In the genomic region with DNA sequence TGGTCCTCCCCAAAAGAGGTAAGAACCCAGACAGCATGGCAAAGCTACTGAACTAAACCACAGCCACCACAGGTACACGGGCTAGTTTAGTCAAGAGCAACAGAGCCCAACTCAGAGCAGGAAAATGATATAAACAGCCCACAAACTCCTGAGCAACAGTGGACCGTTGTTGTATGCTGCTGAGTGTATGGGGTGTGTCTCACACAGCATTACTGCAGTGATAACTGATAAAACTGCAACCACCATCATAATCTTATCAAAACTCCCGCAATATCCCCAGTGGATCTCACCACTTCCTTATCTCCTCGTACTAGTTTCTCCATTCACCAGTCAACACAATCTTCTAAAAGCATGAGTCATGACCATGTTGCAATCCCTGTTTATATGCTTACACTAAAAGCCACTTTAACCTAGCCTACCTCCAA, we compare ENCODE assay signal across 15 mouse cellular contexts. TPM values are rescaled to one million over a fixed set of nuclear protein-coding genes. Genes with fewer than 3 reads are reported as not detected.
DNase-seq lines count a peak whose midpoint lies in the region; ATAC-seq lines count a peak whose summit lies in the region.
"Had no signal": no experiment of that assay in that cellular context is flagged by ENCODE, and none has a peak within 500 bp of the region (broad histone marks: within the 10 kb centered on the region; RNA-seq: fewer than 3 reads in every experiment).

No protein-coding gene starts in this region.

- no peaks in the 10 kb centered on the region for H3K36me3 ChIP-seq in intestine, embryonic 15.5 days
- H3K36me3 ChIP-seq in megakaryocyte, embryonic 14.5 days (replicated peaks; ENCODE audit: low read length) = peaks cover 94% of the 10 kb centered on the region
- H3K36me3 ChIP-seq: forebrain, embryonic 10.5 days; limb, embryonic 15.5 days; neural tube, embryonic 15.5 days had no signal

- intact Hi-C loops in heart, postnatal 14 days (cut with DNase I) = no loop called here

- no peaks in the 10 kb centered on the region for H3K9me3 ChIP-seq in intestine, embryonic 15.5 days
- no peaks in the 10 kb centered on the region for H3K9me3 ChIP-seq in megakaryocyte, embryonic 14.5 days
- H3K9me3 ChIP-seq: forebrain, embryonic 10.5 days; limb, embryonic 15.5 days; neural tube, embryonic 15.5 days had no signal

- H3K9ac ChIP-seq in intestine, embryonic 15.5 days = no peak overlapping the region
- H3K9ac ChIP-seq: limb, embryonic 15.5 days; neural tube, embryonic 15.5 days had no signal

- no peak overlapping the region for H3K4me3 ChIP-seq in intestine, embryonic 15.5 days (replicated peaks)
- peak overlapping the region; percentile 78 for H3K4me3 ChIP-seq in megakaryocyte, embryonic 14.5 days (replicated peaks)
- H3K4me3 ChIP-seq: forebrain, embryonic 10.5 days; left cerebral cortex, adult 2 months; limb, embryonic 15.5 days; neural tube, embryonic 15.5 days had no signal

- H3K27me3 ChIP-seq in intestine, embryonic 15.5 days (replicated peaks) = no peaks in the 10 kb centered on the region
- H3K27me3 ChIP-seq in megakaryocyte, embryonic 14.5 days (replicated peaks) = no peaks in the 10 kb centered on the region
- H3K27me3 ChIP-seq: limb, embryonic 15.5 days; neural tube, embryonic 15.5 days had no signal

- ATAC-seq in intestine, embryonic 15.5 days = peak; percentile 84
- ATAC-seq: hindbrain, postnatal 0 days; midbrain, embryonic 16.5 days had no signal

- no peak overlapping the region for H3K27ac ChIP-seq in intestine, embryonic 15.5 days
- H3K27ac ChIP-seq: forebrain, embryonic 10.5 days; hindbrain, postnatal 0 days; left cerebral cortex, adult 2 months; neural tube, embryonic 15.5 days had no signal

- H3K4me2 ChIP-seq in intestine, embryonic 15.5 days (replicated peaks) = no peak overlapping the region
- H3K4me2 ChIP-seq: limb, embryonic 15.5 days; neural tube, embryonic 15.5 days had no signal

- 55% methylated on average over 4 of the region's 4 CpGs for WGBS in intestine, embryonic 15.5 days

- peak; percentile 21 to 35 for DNase-seq in heart, adult 18-20 months
- DNase-seq in heart, postnatal 14 days = no peak
- peak; percentile 34 for DNase-seq in CD4-positive helper T cell, adult 2 months (ENCODE audit: low read depth, low spot score)
- DNase-seq in gastrocnemius, adult 8-10 months (ENCODE audit: low spot score in 2 of 2) = no peak
- no peak for DNase-seq in kidney, adult 11 months
- no peak for DNase-seq in adrenal gland, adult 2 months
- DNase-seq: right cerebral cortex, postnatal 4 days had no signal

- H3K4me1 ChIP-seq in intestine, embryonic 15.5 days (replicated peaks) = peaks cover 15% of the 10 kb centered on the region
- peaks cover 100% of the 10 kb centered on the region for H3K4me1 ChIP-seq in megakaryocyte, embryonic 14.5 days

RNA-seq across cellular contexts. Expression of a gene that starts 16.6 kb away (rescaled TPM):
- 10 to 100 TPM; 15.0 to 16.8 TPM for total RNA-seq in heart, adult 18-20 months (2021)
- 10 to 100 TPM; 11.0 to 11.9 TPM for total RNA-seq in heart, postnatal 14 days (2021)
- 12.8 and 13.0 TPM in 2 replicates for polyA plus RNA-seq in intestine, embryonic 15.5 days (2015; fragmentation: Nextera tagmentation; extraction: Ambion mirVana)
- polyA plus RNA-seq in megakaryocyte, embryonic 14.5 days (2012; ENCODE audit: insufficient read depth, low replicate concordance) = 0.80 and 4.6 TPM in 2 replicates
- total RNA-seq in gastrocnemius, adult 8-10 months (2022) = 1 to 10 TPM; 1.1 to 2.6 (median 1.6) TPM
- total RNA-seq in adrenal gland, adult 2 months (2021) = 1 to 10 TPM; 2.9 to 3.1 TPM
- 0.26 and 0.51 TPM in 2 replicates for polyA plus RNA-seq in adrenal gland, adult 2 months (2012; rRNA removed)

Comparison
In these comparisons a context has a peak if more than half of its experiments do, and no peak if none do; other contexts are left out.
1. DNase-seq: peak in heart, adult 18-20 months (2 of 2) and CD4-positive helper T cell, adult 2 months (single experiment); none in heart, postnatal 14 days (0 of 2), gastrocnemius, adult 8-10 months (0 of 2), kidney, adult 11 months (single experiment) and adrenal gland, adult 2 months (single experiment).